Mouse (Mus musculus): ENCODE results near the gene Opa1. TPM values are rescaled to one million over a fixed set of nuclear protein-coding genes. Genes with fewer than 3 reads are reported as not detected.

Opa1 gene
- polyA plus RNA-seq, 1 experiment from 2014 or later: 36.9 TPM

DNA sequence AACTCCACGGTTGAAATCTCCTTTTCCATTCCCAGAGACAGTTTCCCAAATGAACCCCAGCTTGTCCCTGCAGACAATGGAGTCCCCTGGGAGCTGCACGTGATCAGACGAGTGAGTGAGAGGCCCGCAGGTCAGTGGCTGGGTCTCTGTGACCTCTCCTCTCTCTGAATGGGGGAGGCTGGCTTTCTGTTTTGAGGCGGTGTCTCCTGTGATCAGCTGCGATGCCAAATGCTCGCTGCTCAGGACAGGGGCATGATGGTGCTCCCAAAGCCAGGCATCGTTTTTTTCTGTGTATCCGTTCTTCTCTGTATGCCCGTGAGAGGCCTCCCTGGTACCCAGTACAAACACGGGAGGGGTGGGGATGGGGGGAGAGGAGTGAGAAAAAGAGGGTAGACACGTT lies 104.4 kb downstream of the Opa1 start:
- H3K27ac ChIP-seq: peak overlapping the region; percentile 89
- DNase-seq (ENCODE audit: low spot score): peak; percentile 87
- 4% methylated on average over 12 of the region's 12 CpGs for WGBS
- H3K4me3 ChIP-seq: peak overlapping the region; percentile 41
- H3K4me1 ChIP-seq (replicated peaks): peaks cover 66% of the 10 kb centered on the region
- 0 out of 2 replicates have a peak, but pooled peaks cover 3% of the 10 kb centered on the region for H3K9me3 ChIP-seq
- H3K36me3 ChIP-seq: no peaks in the 10 kb centered on the region
- peaks cover 88% of the 10 kb centered on the region for H3K27me3 ChIP-seq (ENCODE audit: insufficient read depth, poor library complexity, severe bottlenecking)

- no peaks in the 10 kb centered on the region for H3K9me3 ChIP-seq
- peaks cover 67% of the 10 kb centered on the region for H3K4me1 ChIP-seq (replicated peaks)
- H3K36me3 ChIP-seq: no peaks in the 10 kb centered on the region
- peaks cover 89% of the 10 kb centered on the region for H3K27me3 ChIP-seq (ENCODE audit: insufficient read depth, poor library complexity, severe bottlenecking)
- no peak overlapping the region for H3K4me3 ChIP-seq
- H3K27ac ChIP-seq: peak overlapping the region; percentile 89
- WGBS: 49% methylated on average over 2 of the region's 2 CpGs
- DNase-seq (ENCODE audit: low spot score): peak; percentile 19
These were observed 105.0 kb downstream of the Opa1 start for GRCm38 (mm10) chr16:29684111-29684510.

GRCm38 (mm10) chr16:29684641-29685040 lies 105.5 kb downstream of the Opa1 start:
- peaks cover 65% of the 10 kb centered on the region for H3K4me1 ChIP-seq (replicated peaks)
- no peak for DNase-seq (ENCODE audit: low spot score)
- peak overlapping the region; percentile 89 for H3K27ac ChIP-seq

GRCm38 (mm10) chr16:29686141-29686540 lies 107.0 kb downstream of the Opa1 start:
- Histone ChIP-seq H3K4me3 (no peak overlapping the region), H3K27me3 (ENCODE audit: insufficient read depth, poor library complexity, severe bottlenecking) (peaks cover 87% of the 10 kb centered on the region), H3K4me1 (replicated peaks) (peaks cover 50% of the 10 kb centered on the region), H3K36me3 (no peaks in the 10 kb centered on the region), H3K27ac (no peak overlapping the region), H3K9me3 (no peaks in the 10 kb centered on the region)
- DNase-seq (ENCODE audit: low spot score): no peak
- 63% methylated on average over 6 of the region's 6 CpGs for WGBS

More at GRCm38 (mm10) chr16:29684641-29685040, 105.5 kb downstream of the Opa1 start:
- 90% methylated on average over 2 of the region's 2 CpGs for WGBS
- H3K9me3 ChIP-seq: no peaks in the 10 kb centered on the region
- no peak overlapping the region for H3K4me3 ChIP-seq
- peaks cover 89% of the 10 kb centered on the region for H3K27me3 ChIP-seq (ENCODE audit: insufficient read depth, poor library complexity, severe bottlenecking)
- H3K36me3 ChIP-seq: no peaks in the 10 kb centered on the region

GRCm38 (mm10) chr16:29687987-29688885 lies 109.1 kb downstream of the Opa1 start:
- no peak for DNase-seq (ENCODE audit: low spot score)
- H3K27ac ChIP-seq: 0 out of 2 replicates have a peak overlapping the region, but pooled peaks have one; percentile 46
- peaks cover 38% of the 10 kb centered on the region for H3K4me1 ChIP-seq (replicated peaks)
- H3K27me3 ChIP-seq (ENCODE audit: insufficient read depth, poor library complexity, severe bottlenecking): peaks cover 88% of the 10 kb centered on the region
- H3K4me3 ChIP-seq: no peak overlapping the region
- H3K9me3 ChIP-seq: no peaks in the 10 kb centered on the region
- no peaks in the 10 kb centered on the region for H3K36me3 ChIP-seq
- 70% methylated on average over 17 of the region's 17 CpGs for WGBS

- H3K4me1 ChIP-seq (replicated peaks): peaks cover 34% of the 10 kb centered on the region
- peaks cover 94% of the 10 kb centered on the region for H3K27me3 ChIP-seq (ENCODE audit: insufficient read depth, poor library complexity, severe bottlenecking)
- H3K27ac ChIP-seq: no peak overlapping the region
- DNase-seq (ENCODE audit: low spot score): no peak
- no peak overlapping the region for H3K4me3 ChIP-seq
- no peaks in the 10 kb centered on the region for H3K9me3 ChIP-seq
- H3K36me3 ChIP-seq: no peaks in the 10 kb centered on the region
- 79% methylated on average over 11 of the region's 11 CpGs for WGBS
These were observed 110.2 kb downstream of the Opa1 start for GRCm38 (mm10) chr16:29689187-29689819.

DNA sequence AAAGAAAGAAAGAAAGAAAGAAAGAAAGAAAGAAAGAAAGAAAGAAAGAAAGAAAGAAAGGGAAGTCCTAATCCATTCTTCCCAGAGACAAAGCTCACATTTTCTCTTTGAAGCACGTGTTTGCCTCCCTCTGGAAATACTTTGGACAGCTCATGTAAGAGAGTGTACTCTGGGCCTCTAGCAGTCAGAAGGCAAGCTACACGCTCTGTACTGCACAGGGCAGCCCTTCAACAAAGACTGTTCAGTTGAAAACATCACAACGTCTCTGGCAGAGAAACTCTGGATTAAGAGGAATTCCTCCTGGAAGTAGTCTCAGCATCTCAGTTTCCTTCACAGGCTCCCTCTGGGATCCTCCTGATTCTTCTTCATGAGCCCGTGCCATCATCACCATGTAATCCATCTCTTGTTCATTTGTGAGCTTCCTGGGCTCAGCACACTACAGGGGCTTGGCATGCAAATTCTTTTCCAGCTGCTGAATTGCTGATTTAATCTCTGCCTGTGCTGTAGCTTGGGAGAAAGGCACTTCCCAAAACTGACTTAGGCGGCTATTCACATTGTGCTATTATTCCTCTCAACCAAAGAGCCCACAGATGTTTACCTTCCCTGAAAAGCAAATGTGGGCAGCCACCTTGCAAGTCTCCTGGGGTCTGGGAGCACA lies 114.0 kb downstream of the Opa1 start:
- no peak for DNase-seq (ENCODE audit: low spot score)
- WGBS: 39% methylated on average over 5 of the region's 5 CpGs
- H3K27ac ChIP-seq: no peak overlapping the region; the same call in 1 of the 2 replicates
- H3K36me3 ChIP-seq: no peaks in the 10 kb centered on the region
- H3K27me3 ChIP-seq (ENCODE audit: insufficient read depth, poor library complexity, severe bottlenecking): peaks cover 68% of the 10 kb centered on the region
- H3K4me3 ChIP-seq: no peak overlapping the region
- 0 out of 2 replicates have a peak, but pooled peaks cover 6% of the 10 kb centered on the region for H3K9me3 ChIP-seq
- H3K4me1 ChIP-seq (replicated peaks): peaks cover 17% of the 10 kb centered on the region

- no peak for DNase-seq (ENCODE audit: low spot score)
- Histone ChIP-seq H3K9me3 (peaks cover 13% of the 10 kb centered on the region), H3K27me3 (ENCODE audit: insufficient read depth, poor library complexity, severe bottlenecking) (peaks cover 61% of the 10 kb centered on the region), H3K4me3 (no peak overlapping the region), H3K36me3 (no peaks in the 10 kb centered on the region), H3K4me1 (replicated peaks) (peaks cover 13% of the 10 kb centered on the region), H3K27ac (peak overlapping the region; percentile 41; the same call in 1 of the 2 replicates)
- 81% methylated on average over 6 of the region's 6 CpGs for WGBS
These were observed 114.8 kb downstream of the Opa1 start for GRCm38 (mm10) chr16:29693791-29694419.

GRCm38 (mm10) chr16:29694420-29694959 lies 115.4 kb downstream of the Opa1 start:
- peaks cover 19% of the 10 kb centered on the region for H3K9me3 ChIP-seq
- no peaks in the 10 kb centered on the region for H3K36me3 ChIP-seq
- 82% methylated on average over 9 of the region's 9 CpGs for WGBS
- no peak for DNase-seq (ENCODE audit: low spot score)
- peaks cover 13% of the 10 kb centered on the region for H3K4me1 ChIP-seq (replicated peaks)
- H3K4me3 ChIP-seq: no peak overlapping the region
- peaks cover 55% of the 10 kb centered on the region for H3K27me3 ChIP-seq (ENCODE audit: insufficient read depth, poor library complexity, severe bottlenecking)
- H3K27ac ChIP-seq: peak overlapping the region; percentile 41; the same call in 1 of the 2 replicates

Other genes starting within 250 kb of the Opa1 start
- gene Atp13a5, start 200.6 kb upstream of the Opa1 start, polyA plus RNA-seq (2016; fragmentation: Nextera tagmentation; extraction: Ambion mirVana): 0.10 TPM in 1 of 2 replicates, not detected in the other
- 0.25 TPM in 1 of 2 replicates, not detected in the other for gene Atp13a4, start 34.5 kb upstream of the Opa1 start, polyA plus RNA-seq (2016; fragmentation: Nextera tagmentation; extraction: Ambion mirVana)